Mouse (Mus musculus) naive thymus-derived CD4-positive, alpha-beta T cell, adult 2 months (primary cell): ENCODE results near the gene Gm20388.

Source experiments
- DNase-seq: peaks from one replicate; pipeline ENCODE4 v3.0.0-alpha.2; 2011; ENCODE audit warnings: low read depth

The Gm20388 gene

GRCm38 (mm10) chr8:121544936-121545335 lies 1634.3 kb downstream of the Gm20388 start:
- no peak for DNase-seq

DNA sequence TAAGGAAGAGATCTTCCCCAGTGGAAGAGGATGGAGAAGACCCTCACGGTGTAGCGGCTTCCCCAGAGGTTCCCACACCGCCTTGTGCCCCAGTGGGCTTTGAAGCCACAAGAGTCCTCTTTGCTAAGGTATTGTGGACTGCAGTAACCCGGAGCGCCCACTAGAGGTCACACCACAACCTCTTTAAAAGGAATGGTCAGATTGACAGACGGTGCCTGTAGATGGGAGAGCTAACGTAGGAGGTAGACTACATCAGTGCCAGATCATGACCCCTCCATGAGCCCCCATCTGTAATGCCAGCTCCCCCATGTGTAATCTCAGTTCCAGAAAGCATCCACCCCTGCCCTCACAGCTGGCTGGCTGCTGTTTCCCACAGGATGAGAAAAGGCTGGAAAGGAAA lies 1636.5 kb downstream of the Gm20388 start:
- DNase-seq = peak; percentile 84

DNA sequence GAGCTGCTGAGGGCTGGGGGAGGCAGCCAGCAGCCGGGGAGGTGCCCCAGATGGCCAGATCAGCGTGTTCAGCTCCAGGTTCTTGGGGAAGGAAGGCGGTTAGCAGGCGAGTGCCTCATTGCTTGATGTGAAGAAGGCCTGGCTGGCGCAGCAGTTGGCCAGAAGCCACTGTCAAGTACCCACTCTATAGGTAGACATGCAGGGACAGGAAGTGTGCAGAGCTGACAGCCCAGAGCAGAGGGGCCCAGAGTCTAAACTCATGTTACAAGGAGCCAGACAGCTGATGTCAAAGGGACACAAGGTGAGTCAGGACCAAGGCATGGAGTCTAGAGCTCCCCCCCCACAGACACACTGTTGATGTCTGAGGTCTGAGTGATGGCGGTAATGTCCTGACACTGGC lies 1639.4 kb downstream of the Gm20388 start:
- no peak for DNase-seq

DNA sequence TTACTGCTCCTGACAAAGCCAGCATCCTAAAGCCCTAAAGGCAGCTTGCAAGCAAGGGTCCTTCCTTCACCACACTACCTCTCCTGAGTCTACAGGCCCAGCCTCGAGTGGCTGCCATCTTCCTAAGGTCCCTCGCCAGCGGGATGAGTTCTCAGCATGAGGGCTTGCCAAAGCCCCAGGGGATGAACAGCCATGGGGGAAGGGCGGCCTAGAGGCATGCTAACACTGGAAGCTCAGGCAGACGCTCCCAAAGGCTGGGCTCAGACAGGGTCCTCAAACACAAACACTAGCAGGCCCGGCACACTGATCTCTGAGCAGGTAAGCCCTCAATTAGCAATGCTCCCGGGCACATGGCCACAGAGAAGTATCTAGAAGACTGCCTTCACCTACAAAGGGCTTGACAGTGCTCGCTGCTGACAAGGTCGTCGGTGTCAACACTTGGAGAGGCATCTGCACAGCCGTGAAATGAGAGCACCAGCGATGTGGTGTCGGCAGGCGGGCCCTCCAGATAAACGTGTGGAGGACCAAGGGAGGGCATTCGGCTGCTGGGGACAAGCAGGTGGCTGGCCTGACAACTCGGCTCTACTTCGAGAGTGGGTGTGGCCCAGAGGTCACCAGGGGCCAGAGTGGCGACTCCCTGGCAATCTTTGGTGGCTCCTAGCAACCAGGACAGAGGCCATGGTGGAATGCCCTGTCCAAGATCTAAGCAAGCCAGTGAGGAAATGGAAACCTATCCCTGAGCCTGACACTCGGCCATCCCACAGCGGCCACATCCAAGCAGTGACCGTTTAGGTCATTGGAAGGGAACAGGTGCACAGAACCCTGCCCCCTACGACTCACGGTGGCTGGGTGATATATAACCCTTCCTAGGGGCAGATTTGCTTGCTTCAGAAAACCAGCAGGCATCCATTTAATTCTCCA lies 1640.7 kb downstream of the Gm20388 start:
- DNase-seq = no peak

GRCm38 (mm10) chr8:121552506-121552905 lies 1641.9 kb downstream of the Gm20388 start:
- DNase-seq = no peak

GRCm38 (mm10) chr8:121553831-121554475 lies 1643.3 kb downstream of the Gm20388 start:
- DNase-seq = no peak

DNA sequence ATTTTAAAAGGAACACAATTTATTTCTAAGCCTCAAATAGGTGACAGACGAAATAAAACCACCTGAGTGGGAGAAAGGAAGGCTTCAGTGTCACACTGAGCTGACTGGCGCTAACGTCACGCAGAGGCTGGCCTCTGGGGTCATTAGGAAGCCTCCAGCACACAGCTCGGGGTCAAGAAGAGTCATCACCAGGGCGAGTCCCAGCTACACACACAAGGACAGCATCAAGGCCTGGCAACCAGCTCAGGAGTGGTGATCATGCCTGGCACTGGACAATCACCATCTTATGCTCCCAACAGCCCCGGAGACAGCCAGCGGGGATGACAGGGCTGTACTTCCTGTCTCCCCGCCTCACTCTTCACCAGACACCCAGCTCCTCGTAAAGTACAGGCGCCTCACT lies 1647.1 kb downstream of the Gm20388 start:
- no peak for DNase-seq

- no peak for DNase-seq
Observed at GRCm38 (mm10) chr8:121558538-121558937, 1647.9 kb downstream of the Gm20388 start.

GRCm38 (mm10) chr8:121559801-121560200 lies 1649.2 kb downstream of the Gm20388 start:
- DNase-seq = no peak

DNA sequence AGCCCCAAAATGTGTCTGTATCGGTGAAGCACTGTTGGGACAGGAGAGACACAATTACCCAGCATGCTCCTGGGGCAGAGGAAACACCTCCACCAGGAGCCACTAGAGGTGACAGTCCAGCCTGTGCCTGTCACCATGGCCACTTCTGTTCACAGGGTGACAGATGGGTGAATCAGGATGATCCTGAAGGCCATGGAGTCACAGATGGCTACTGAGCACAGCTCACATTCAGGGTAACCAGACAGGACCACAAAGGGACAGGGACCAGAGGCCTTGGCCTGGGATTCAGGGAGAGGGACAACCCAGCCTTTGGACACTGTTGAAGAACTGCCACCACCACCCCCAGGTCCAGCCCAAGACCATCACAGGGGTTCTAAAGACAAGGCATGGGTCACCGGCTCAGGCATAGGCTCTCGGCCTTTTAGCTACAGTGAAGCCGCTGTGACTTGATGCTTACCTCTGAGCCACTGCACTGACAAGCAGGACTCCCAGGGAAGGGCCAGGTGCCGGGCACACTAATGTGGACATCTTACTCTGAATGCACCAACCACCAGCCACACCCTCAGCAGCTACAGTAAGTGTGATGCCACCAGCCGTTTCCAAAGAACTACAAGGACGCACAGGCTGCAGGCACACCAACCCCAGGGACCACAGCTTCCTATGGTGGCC lies 1649.9 kb downstream of the Gm20388 start:
- DNase-seq = no peak

GRCm38 (mm10) chr8:121561636-121562345 lies 1651.2 kb downstream of the Gm20388 start:
- no peak for DNase-seq

- no peak for DNase-seq
Observed at GRCm38 (mm10) chr8:121562941-121563351, 1652.3 kb downstream of the Gm20388 start.

DNA sequence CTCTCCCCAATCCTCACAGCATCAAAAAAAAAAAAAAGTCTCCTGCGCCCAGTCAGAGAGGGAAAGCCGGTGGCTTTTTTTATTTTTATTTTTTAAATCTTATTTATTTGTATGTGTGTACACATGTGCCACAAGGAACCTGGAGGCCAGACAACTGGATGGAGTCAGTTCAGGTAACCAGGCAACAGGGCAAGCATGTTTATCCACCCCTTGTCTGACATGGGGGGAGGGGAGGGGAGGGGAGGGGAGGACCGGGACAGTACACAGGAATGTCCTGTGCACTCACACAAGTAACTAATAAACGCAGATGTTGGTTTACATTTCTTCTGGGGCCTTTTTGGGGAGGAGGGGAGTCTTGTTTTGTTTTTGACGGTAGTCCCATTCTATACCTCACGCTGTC lies 1653.1 kb downstream of the Gm20388 start:
- no peak for DNase-seq

DNA sequence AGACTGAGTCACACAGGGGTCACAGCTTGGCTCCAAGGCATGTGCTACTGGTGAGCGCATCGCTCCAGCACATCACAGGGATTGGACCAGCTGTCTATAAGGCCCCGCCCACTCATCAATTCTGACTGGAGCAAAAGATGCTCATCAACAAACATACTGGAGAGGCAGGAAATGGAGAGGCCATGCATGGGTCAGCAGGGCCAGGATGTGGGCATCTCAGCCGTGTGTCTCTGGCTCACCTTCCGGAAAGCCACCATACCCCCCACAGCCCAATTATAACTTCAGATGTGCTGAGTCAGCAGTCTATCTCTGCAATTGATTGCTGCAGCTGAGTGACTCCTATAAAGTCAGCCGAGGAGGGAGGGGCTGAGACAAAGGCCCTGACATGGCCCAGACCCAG lies 1657.7 kb downstream of the Gm20388 start:
- no peak for DNase-seq

- no peak for DNase-seq
Observed at GRCm38 (mm10) chr8:121570335-121570734, 1659.7 kb downstream of the Gm20388 start.

GRCm38 (mm10) chr8:121570801-121571200 lies 1660.2 kb downstream of the Gm20388 start:
- no peak for DNase-seq

DNA sequence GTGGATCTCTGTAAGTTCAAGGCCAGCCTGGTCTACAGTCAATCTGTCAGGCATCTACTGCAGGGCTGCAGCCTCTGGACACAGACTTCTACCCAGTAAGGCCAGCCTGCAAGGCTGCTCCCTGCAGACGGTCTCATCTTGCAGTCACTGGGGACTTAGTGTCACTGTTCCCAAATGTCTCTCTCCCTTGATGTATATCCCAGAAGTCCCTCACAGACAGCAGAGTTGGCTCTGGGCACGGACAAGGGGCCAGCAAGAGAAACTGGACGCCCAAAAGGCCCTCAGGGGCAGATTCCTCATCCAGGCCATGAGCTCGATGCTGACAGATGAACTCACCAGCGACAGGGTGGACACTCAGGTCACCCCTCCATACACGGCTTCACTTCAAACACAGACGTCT lies 1661.5 kb downstream of the Gm20388 start:
- DNase-seq = no peak

GRCm38 (mm10) chr8:121573275-121573674 lies 1662.6 kb downstream of the Gm20388 start:
- no peak for DNase-seq

GRCm38 (mm10) chr8:121575661-121576060 lies 1665.0 kb downstream of the Gm20388 start:
- peak; percentile 4 for DNase-seq

DNA sequence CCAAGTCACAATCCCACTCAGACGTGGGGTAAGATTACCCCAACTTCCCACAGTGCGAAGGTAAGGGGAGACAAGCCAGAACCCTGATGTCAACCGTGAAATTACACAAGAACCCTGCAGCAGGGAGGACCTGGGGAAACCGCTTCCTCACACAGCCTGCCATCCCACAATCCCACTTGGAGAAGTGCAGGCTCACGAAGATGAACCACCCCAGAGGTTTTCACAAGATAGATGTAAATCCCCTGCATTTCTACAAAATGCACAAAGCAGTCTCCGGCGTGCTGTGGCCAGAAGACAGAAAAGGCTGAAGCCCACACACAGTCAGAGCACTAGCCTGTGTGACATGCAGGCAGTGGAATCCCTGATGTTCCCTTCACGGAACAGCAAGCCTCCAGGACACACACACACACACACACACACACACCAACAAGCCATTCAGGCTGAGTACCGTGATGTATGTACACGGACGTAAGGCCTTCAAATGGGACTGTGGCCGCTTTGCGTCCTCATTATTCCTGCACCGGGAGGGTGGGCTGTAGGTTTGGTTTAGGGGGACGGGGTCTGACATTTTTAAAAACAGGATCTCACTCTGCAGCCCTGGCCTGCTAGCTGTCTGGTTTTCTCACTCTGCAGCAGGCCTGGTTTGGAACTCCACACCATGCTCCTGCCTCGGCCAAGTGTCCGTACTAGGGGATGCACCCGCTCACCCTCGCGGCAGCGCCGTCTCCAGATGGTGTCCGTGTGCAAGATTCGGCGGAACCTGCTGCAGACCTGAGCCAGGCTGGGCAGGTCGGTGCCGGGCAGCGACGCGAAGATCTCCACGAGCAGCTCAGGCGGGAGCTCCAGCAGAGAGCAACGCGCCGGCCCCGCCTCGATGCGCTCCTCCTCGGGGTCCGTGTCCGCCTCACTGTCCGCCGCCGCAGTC lies 1667.4 kb downstream of the Gm20388 start:
- no peak for DNase-seq
